Mouse (Mus musculus) heart, adult 2 months (tissue): Measurements from ENCODE around the gene Zdhhc13. TPM values are rescaled to one million over a fixed set of nuclear protein-coding genes. Genes with fewer than 3 reads are reported as not detected.

Experiments
- DNase-seq, 2 experiments: peaks; one replicate each; pipeline ENCODE4 v3.0.0; 2021
- H3K27ac ChIP-seq: fragments of 200-600 bp; 2 replicates; pipeline ENCODE4 v1.8.1; 2022
- H3K27me3 ChIP-seq: fragments of 200-500 bp; 2 replicates; pipeline ENCODE4 v1.6.1; 2012; ENCODE audit warnings: mild to moderate bottlenecking, low read length, inconsistent platforms, mixed read lengths; ENCODE audit not compliant: control insufficient read depth, insufficient read depth
- H3K36me3 ChIP-seq: fragments of 200-500 bp; 2 replicates; pipeline ENCODE4 v1.6.1; 2012; ENCODE audit warnings: low read length, inconsistent platforms; ENCODE audit not compliant: control insufficient read depth, insufficient read depth
- H3K4me1 ChIP-seq: fragments of 200-500 bp; 2 replicates; pipeline ENCODE4 v1.6.1; 2011; ENCODE audit warnings: low read length; ENCODE audit not compliant: control insufficient read depth, insufficient read depth
- H3K4me3 ChIP-seq: fragments of 200-600 bp; 2 replicates; pipeline ENCODE4 v1.8.1; 2022
- H3K79me2 ChIP-seq: fragments of 200-500 bp; replicated peaks from 2 replicates; pipeline ENCODE4 v1.6.1; 2012; ENCODE audit warnings: mild to moderate bottlenecking, inconsistent platforms, low read length, moderate library complexity, mixed read lengths; ENCODE audit not compliant: control insufficient read depth, insufficient read depth
- H3K9ac ChIP-seq: fragments of 200-500 bp; 2 replicates; pipeline ENCODE4 v1.6.1; 2012; ENCODE audit warnings: low read depth, mild to moderate bottlenecking, control low read depth, inconsistent platforms, low read length, mixed read lengths
- CTCF ChIP-seq: fragments of 200-600 bp; IDR thresholded peaks from 2 replicates; pipeline ENCODE4 v1.8.1; 2022; ENCODE audit warnings: antibody characterized with exemption, mild to moderate bottlenecking, moderate library complexity
- EP300 ChIP-seq: fragments of 200-500 bp; IDR thresholded peaks from 2 replicates; pipeline ENCODE4 v1.6.1; 2011; ENCODE audit warnings: low read depth, low read length, control low read depth; ENCODE audit not compliant: insufficient read depth
- POLR2A ChIP-seq: fragments of 200-500 bp; IDR thresholded peaks from 2 replicates; pipeline ENCODE4 v1.6.1; 2011; ENCODE audit warnings: mild to moderate bottlenecking, low read depth, low read length, control low read depth; ENCODE audit not compliant: insufficient read depth
- WGBS: fragments of 180-500 bp; shearing (Covaris S2); methylation state at CpG from one replicate; pipeline ENCODE4 v1.1.7; 2018; 5-methylcytosine and 5-hydroxymethylcytosine counted together
- intact Hi-C: fragments of 180-260 bp; cut with DNase I; formaldehyde crosslinking; loops from one replicate; pipeline ENCODE4 v1.15.1; 2025
- polyA plus RNA-seq: library from polyadenylated mRNA; depleted of rRNA; stranded (reverse); fragments of >200 nt; gene quantifications from 2 replicates; pipeline ENCODE4 v1.2.3, GENCODE M21; 2012
- total RNA-seq, 2 experiments: library from RNA; stranded (reverse); gene quantifications; 2 replicates each; pipeline ENCODE4 v1.2.3; 2021

Zdhhc13 gene
- total and polyA plus RNA-seq, 3 experiments: 7.1 to 11.0 (median 10.9) TPM

- peak; percentile 49 to 77 for DNase-seq
Observed at GRCm38 (mm10) chr7:48847820-48848650, 59.2 kb downstream of the Zdhhc13 start, which contains the start of gene Csrp3. Gene Csrp3 (minus strand): TSS chr7:48848033.

GRCm38 (mm10) chr7:48851529-48852104 is 62.8 kb downstream of the Zdhhc13 start:
- H3K27ac ChIP-seq: no peak overlapping the region
- no peaks in the 10 kb centered on the region for H3K27me3 ChIP-seq

More at GRCm38 (mm10) chr7:48847820-48848650, 59.2 kb downstream of the Zdhhc13 start, which contains the start of gene Csrp3:
- H3K27me3 ChIP-seq: no peaks in the 10 kb centered on the region
- no peaks in the 10 kb centered on the region for H3K4me1 ChIP-seq
- H3K79me2 ChIP-seq: no peaks in the 10 kb centered on the region
- peak within 1 kb of the TSS; percentile 50 for H3K4me3 ChIP-seq
- intact Hi-C loops: no loop called here
- peak within 1 kb of the TSS; percentile 88 for H3K9ac ChIP-seq
- TF ChIP-seq CTCF (no peak), EP300 (peak; percentile 60; the same call in 1 of the 2 replicates), POLR2A (peak; percentile 94)
- H3K36me3 ChIP-seq: no peaks in the 10 kb centered on the region; the same call in 1 of the 2 replicates
- 34% methylated on average over 11 of the region's 11 CpGs for WGBS
- H3K27ac ChIP-seq: peak within 1 kb of the TSS; percentile 92

DNA sequence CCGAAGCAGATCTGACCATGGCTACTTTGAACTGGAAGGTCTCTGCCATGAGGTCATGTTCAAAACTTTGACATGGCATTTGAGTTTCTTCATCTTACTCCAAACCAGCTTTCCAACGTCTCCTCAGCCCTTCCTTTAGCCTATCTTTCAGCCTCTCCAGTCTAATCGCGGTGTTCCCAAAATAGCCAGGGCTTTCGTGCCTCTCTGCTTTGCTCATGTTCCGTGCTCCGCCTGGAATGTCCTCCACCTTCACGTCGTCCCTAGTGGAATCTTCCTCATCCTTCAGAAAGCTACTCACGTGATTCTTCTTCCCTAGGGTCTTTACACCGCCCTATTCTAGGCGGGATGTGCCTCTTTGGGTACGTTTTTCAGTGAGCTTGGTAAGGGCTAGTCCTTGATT is 64.7 kb downstream of the Zdhhc13 start:
- Histone ChIP-seq H3K9ac (no peak overlapping the region), H3K4me3 (no peak overlapping the region), H3K79me2 (no peaks in the 10 kb centered on the region), H3K36me3 (no peaks in the 10 kb centered on the region), H3K27ac (peak overlapping the region; percentile 78), H3K4me1 (no peaks in the 10 kb centered on the region), H3K27me3 (no peaks in the 10 kb centered on the region)
- intact Hi-C loops: no loop called here
- WGBS: 40% methylated on average over 13 of the region's 13 CpGs
- peak in 1 of 2 experiments; percentile 45 for DNase-seq
- TF ChIP-seq EP300 (0 out of 2 replicates have a peak, but pooled peaks have one; percentile 14), CTCF (no peak)

More at GRCm38 (mm10) chr7:48851529-48852104, 62.8 kb downstream of the Zdhhc13 start:
- Histone ChIP-seq H3K4me3 (no peak overlapping the region), H3K4me1 (no peaks in the 10 kb centered on the region), H3K79me2 (no peaks in the 10 kb centered on the region), H3K36me3 (no peaks in the 10 kb centered on the region), H3K9ac (no peak overlapping the region)
- 78% methylated on average over 6 of the region's 6 CpGs for WGBS
- TF ChIP-seq EP300 (no peak), CTCF (no peak), POLR2A (no peak)
- intact Hi-C loops: no loop called here
- no peak for DNase-seq

DNA sequence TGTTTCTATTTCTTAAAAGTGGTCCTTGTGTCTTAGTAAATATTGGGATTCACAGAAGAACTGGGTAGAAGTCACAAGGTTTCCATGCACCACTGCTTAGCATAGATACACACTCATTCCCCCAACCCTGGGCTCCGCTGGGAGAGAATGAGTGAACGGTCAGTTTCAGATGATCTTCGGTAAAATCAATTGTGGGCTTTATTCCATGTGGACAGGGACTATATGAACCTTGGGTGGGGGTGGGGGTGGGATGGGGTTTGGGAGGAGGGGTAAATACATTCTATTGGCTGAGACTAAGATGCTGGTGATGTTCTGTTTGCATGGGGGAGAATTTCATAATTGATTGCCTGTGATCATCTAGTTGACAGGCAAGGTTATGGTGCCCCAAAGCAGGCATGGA is 66.7 kb downstream of the Zdhhc13 start:
- DNase-seq: no peak
- Histone ChIP-seq H3K9ac (no peak overlapping the region), H3K36me3 (no peaks in the 10 kb centered on the region), H3K27me3 (no peaks in the 10 kb centered on the region), H3K4me1 (no peaks in the 10 kb centered on the region), H3K27ac (no peak overlapping the region), H3K4me3 (no peak overlapping the region), H3K79me2 (no peaks in the 10 kb centered on the region)
- 98% methylated on average over 3 of the region's 3 CpGs for WGBS
- intact Hi-C loops: no loop called here
- no peak for TF ChIP-seq EP300
- TF ChIP-seq POLR2A: no peak
- no peak for TF ChIP-seq CTCF

GRCm38 (mm10) chr7:48858257-48858656 is 69.5 kb downstream of the Zdhhc13 start:
- TF ChIP-seq POLR2A (no peak), CTCF (no peak), EP300 (no peak)
- WGBS: 31% methylated on average over 1 of the region's 1 CpGs
- intact Hi-C loops: no loop called here
- no peak overlapping the region for H3K9ac ChIP-seq
- no peaks in the 10 kb centered on the region for H3K27me3 ChIP-seq
- no peaks in the 10 kb centered on the region for H3K36me3 ChIP-seq
- DNase-seq: no peak
- no peaks in the 10 kb centered on the region for H3K79me2 ChIP-seq
- H3K4me3 ChIP-seq: no peak overlapping the region
- H3K27ac ChIP-seq: no peak overlapping the region
- no peaks in the 10 kb centered on the region for H3K4me1 ChIP-seq

DNA sequence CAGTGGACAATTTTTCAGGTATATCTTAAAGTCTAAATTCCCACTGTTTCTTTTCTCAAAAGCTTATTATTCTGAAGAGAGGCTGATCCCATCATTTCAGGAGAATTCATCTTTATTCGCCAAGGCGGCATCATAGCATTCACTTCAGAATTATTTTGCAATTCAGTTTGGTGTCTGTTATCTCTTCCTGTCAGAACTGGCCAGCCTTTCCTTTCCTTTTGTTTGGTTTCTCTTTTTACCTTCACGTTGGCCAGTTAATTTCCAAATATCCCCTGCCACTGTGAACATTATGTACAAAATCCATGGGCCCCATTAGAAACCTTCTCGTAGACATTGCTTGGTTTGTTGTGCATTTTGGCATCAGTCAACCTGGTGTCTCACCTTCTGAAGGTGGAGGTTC is 70.6 kb downstream of the Zdhhc13 start:
- intact Hi-C loops: no loop called here
- 52% methylated on average over 4 of the region's 4 CpGs for WGBS
- Histone ChIP-seq H3K79me2 (no peaks in the 10 kb centered on the region), H3K4me3 (no peak overlapping the region), H3K4me1 (no peaks in the 10 kb centered on the region), H3K27me3 (no peaks in the 10 kb centered on the region), H3K36me3 (no peaks in the 10 kb centered on the region), H3K9ac (no peak overlapping the region), H3K27ac (no peak overlapping the region)
- TF ChIP-seq POLR2A (no peak), EP300 (no peak), CTCF (no peak)
- DNase-seq: no peak
